Mouse (Mus musculus): Measurements from ENCODE around the gene Sirt3. TPM values are rescaled to one million over a fixed set of nuclear protein-coding genes. Genes with fewer than 3 reads are reported as not detected.

Sirt3 gene
- polyA plus RNA-seq (2015; fragmentation: Nextera tagmentation; extraction: Ambion mirVana), result 29.4 and 31.0 TPM in 2 replicates

- H3K9ac ChIP-seq, result peak within 1 kb of the TSS; percentile 80
- H3K4me2 ChIP-seq, result peak within 1 kb of the TSS; percentile 73
- under 1% methylated on average over 58 of the region's 59 CpGs for WGBS
- peaks cover 31% of the 10 kb centered on the region for H3K36me3 ChIP-seq (ENCODE audit: poor library complexity, severe bottlenecking)
- H3K27ac ChIP-seq, result peak within 1 kb of the TSS; percentile 83
- ATAC-seq, result peak; percentile 97
- H3K4me1 ChIP-seq, result peaks cover 22% of the 10 kb centered on the region
- H3K27me3 ChIP-seq, result no peaks in the 10 kb centered on the region
- peak within 1 kb of the TSS; percentile 82 for H3K4me3 ChIP-seq
- H3K9me3 ChIP-seq (replicated peaks), result no peaks in the 10 kb centered on the region
Measured at GRCm38 (mm10) chr7:140881696-140882468, at the start of gene Sirt3, which contains the start of gene Psmd13. TSS of gene Sirt3 (minus strand) at chr7:140882309. TSS of gene Psmd13 (plus strand) at chr7:140881968.

GRCm38 (mm10) chr7:140927181-140927580 lies 45.1 kb upstream of the Sirt3 start:
- Histone ChIP-seq H3K9me3 (replicated peaks) (no peaks in the 10 kb centered on the region), H3K27ac (no peak overlapping the region), H3K4me1 (peaks cover 15% of the 10 kb centered on the region), H3K4me3 (no peak overlapping the region), H3K4me2 (no peak overlapping the region), H3K27me3 (peaks cover 33% of the 10 kb centered on the region), H3K36me3 (ENCODE audit: poor library complexity, severe bottlenecking) (no peaks in the 10 kb centered on the region), H3K9ac (no peak overlapping the region)
- ATAC-seq, result no peak
- 91% methylated on average over 6 of the region's 6 CpGs for WGBS

GRCm38 (mm10) chr7:140923070-140923775 lies 41.1 kb upstream of the Sirt3 start:
- 23% methylated on average over 30 of the region's 30 CpGs for WGBS
- Histone ChIP-seq H3K4me1 (peaks cover 18% of the 10 kb centered on the region), H3K27ac (no peak overlapping the region)

GRCm38 (mm10) chr7:140922398-140923069 lies 40.4 kb upstream of the Sirt3 start:
- peak overlapping the region; percentile 45 for H3K4me3 ChIP-seq
- peak; percentile 69; the same call in 1 of the 2 replicates for ATAC-seq
- no peak overlapping the region for H3K27ac ChIP-seq
- H3K27me3 ChIP-seq, result peaks cover 74% of the 10 kb centered on the region
- H3K4me2 ChIP-seq, result peak overlapping the region; percentile 90
- no peaks in the 10 kb centered on the region for H3K36me3 ChIP-seq (ENCODE audit: poor library complexity, severe bottlenecking)
- no peaks in the 10 kb centered on the region for H3K9me3 ChIP-seq (replicated peaks)
- peak overlapping the region; percentile 57 for H3K9ac ChIP-seq
- WGBS, result under 1% methylated on average over 49 of the region's 49 CpGs
- H3K4me1 ChIP-seq, result peaks cover 18% of the 10 kb centered on the region

More at GRCm38 (mm10) chr7:140923070-140923775, 41.1 kb upstream of the Sirt3 start:
- Histone ChIP-seq H3K4me2 (peak overlapping the region; percentile 90), H3K9me3 (replicated peaks) (no peaks in the 10 kb centered on the region), H3K4me3 (peak overlapping the region; percentile 45), H3K27me3 (peaks cover 70% of the 10 kb centered on the region), H3K9ac (peak overlapping the region; percentile 57), H3K36me3 (ENCODE audit: poor library complexity, severe bottlenecking) (no peaks in the 10 kb centered on the region)
- ATAC-seq, result no peak

GRCm38 (mm10) chr7:140921225-140921975 lies 39.3 kb upstream of the Sirt3 start:
- H3K4me3 ChIP-seq, result 0 out of 2 replicates have a peak overlapping the region, but pooled peaks have one; percentile 45
- H3K27ac ChIP-seq, result no peak overlapping the region
- peaks cover 18% of the 10 kb centered on the region for H3K4me1 ChIP-seq
- ATAC-seq, result no peak
- no peaks in the 10 kb centered on the region for H3K36me3 ChIP-seq (ENCODE audit: poor library complexity, severe bottlenecking)
- WGBS, result 32% methylated on average over 22 of the region's 22 CpGs
- no peaks in the 10 kb centered on the region for H3K9me3 ChIP-seq (replicated peaks)
- peaks cover 74% of the 10 kb centered on the region for H3K27me3 ChIP-seq
- no peak overlapping the region for H3K9ac ChIP-seq
- H3K4me2 ChIP-seq, result no peak overlapping the region

GRCm38 (mm10) chr7:140920418-140921029 lies 38.4 kb upstream of the Sirt3 start, which contains the start of gene Nlrp6:
TSS of gene Nlrp6 (plus strand) at chr7:140920902.
- 73% methylated on average over 8 of the region's 8 CpGs for WGBS

GRCm38 (mm10) chr7:140919911-140920310 lies 37.8 kb upstream of the Sirt3 start:
- H3K4me3 ChIP-seq, result no peak overlapping the region
- peaks cover 18% of the 10 kb centered on the region for H3K4me1 ChIP-seq
- H3K27ac ChIP-seq, result no peak overlapping the region
- H3K27me3 ChIP-seq, result peaks cover 68% of the 10 kb centered on the region
- no peak overlapping the region for H3K4me2 ChIP-seq
- H3K36me3 ChIP-seq (ENCODE audit: poor library complexity, severe bottlenecking), result no peaks in the 10 kb centered on the region
- ATAC-seq, result no peak
- H3K9me3 ChIP-seq (replicated peaks), result no peaks in the 10 kb centered on the region
- no peak overlapping the region for H3K9ac ChIP-seq
- WGBS, result 83% methylated on average over 4 of the region's 4 CpGs

More at GRCm38 (mm10) chr7:140920418-140921029, 38.4 kb upstream of the Sirt3 start, which contains the start of gene Nlrp6:
- Histone ChIP-seq H3K4me2 (no peak within 1 kb of the TSS), H3K9me3 (replicated peaks) (no peaks in the 10 kb centered on the region), H3K4me3 (no peak within 1 kb of the TSS), H3K36me3 (ENCODE audit: poor library complexity, severe bottlenecking) (no peaks in the 10 kb centered on the region), H3K27me3 (peaks cover 74% of the 10 kb centered on the region), H3K9ac (no peak within 1 kb of the TSS), H3K4me1 (peaks cover 18% of the 10 kb centered on the region), H3K27ac (no peak within 1 kb of the TSS)
- no peak for ATAC-seq

- Histone ChIP-seq H3K4me2 (no peak overlapping the region), H3K27me3 (peaks cover 10% of the 10 kb centered on the region), H3K27ac (no peak overlapping the region), H3K9ac (no peak overlapping the region), H3K4me1 (no peaks in the 10 kb centered on the region), H3K36me3 (ENCODE audit: poor library complexity, severe bottlenecking) (no peaks in the 10 kb centered on the region), H3K9me3 (replicated peaks) (no peaks in the 10 kb centered on the region), H3K4me3 (no peak overlapping the region)
- no peak for ATAC-seq
- WGBS, result 85% methylated on average over 8 of the region's 8 CpGs
Measured at GRCm38 (mm10) chr7:140914031-140914690, 32.1 kb upstream of the Sirt3 start.

GRCm38 (mm10) chr7:140912846-140913482 lies 30.9 kb upstream of the Sirt3 start:
- ATAC-seq, result no peak
- WGBS, result 77% methylated on average over 5 of the region's 5 CpGs
- Histone ChIP-seq H3K27me3 (peaks cover under 1% of the 10 kb centered on the region), H3K9me3 (replicated peaks) (no peaks in the 10 kb centered on the region), H3K4me1 (peaks cover 4% of the 10 kb centered on the region; the same call in 1 of the 2 replicates), H3K9ac (no peak overlapping the region), H3K27ac (no peak overlapping the region), H3K4me2 (no peak overlapping the region), H3K36me3 (ENCODE audit: poor library complexity, severe bottlenecking) (no peaks in the 10 kb centered on the region), H3K4me3 (no peak overlapping the region)

GRCm38 (mm10) chr7:140912293-140912692 lies 30.2 kb upstream of the Sirt3 start:
- WGBS, result 72% methylated on average over 3 of the region's 3 CpGs
- H3K27ac ChIP-seq, result no peak overlapping the region
- H3K4me2 ChIP-seq, result no peak overlapping the region

More at GRCm38 (mm10) chr7:140912293-140912692, 30.2 kb upstream of the Sirt3 start:
- Histone ChIP-seq H3K9me3 (replicated peaks) (no peaks in the 10 kb centered on the region), H3K9ac (no peak overlapping the region), H3K27me3 (no peaks in the 10 kb centered on the region), H3K36me3 (ENCODE audit: poor library complexity, severe bottlenecking) (no peaks in the 10 kb centered on the region), H3K4me1 (peaks cover 4% of the 10 kb centered on the region; the same call in 1 of the 2 replicates), H3K4me3 (no peak overlapping the region)
- no peak for ATAC-seq
